Mouse (Mus musculus) forebrain, embryonic 13.5 days (tissue): ENCODE measurements around the gene Usp53. TPM values are rescaled to one million over a fixed set of nuclear protein-coding genes. Genes with fewer than 3 reads are reported as not detected.

Experiments
- ATAC-seq: fragments of 200-750 bp; cut with Nextera tagmentation; 2 replicates; pipeline ENCODE4 v1.8.0; 2017
- H3K27ac ChIP-seq: fragments of 300-500 bp; sonication (generic); 2 replicates; pipeline ENCODE4 v1.5.1; 2015; ENCODE audit warnings: inconsistent platforms, mild to moderate bottlenecking, moderate library complexity
- H3K27me3 ChIP-seq: fragments of 300-500 bp; sonication (generic); 2 replicates; pipeline ENCODE4 v1.6.1; 2015; ENCODE audit warnings: mild to moderate bottlenecking, inconsistent platforms
- H3K36me3 ChIP-seq: fragments of 300-500 bp; sonication (generic); 2 replicates; pipeline ENCODE4 v1.6.1; 2015; ENCODE audit warnings: mild to moderate bottlenecking, inconsistent platforms; ENCODE audit not compliant: poor library complexity, severe bottlenecking
- H3K4me1 ChIP-seq: fragments of 300-500 bp; sonication (generic); 2 replicates; pipeline ENCODE4 v1.6.1; 2015; ENCODE audit warnings: inconsistent platforms
- H3K4me2 ChIP-seq: fragments of 300-500 bp; sonication (generic); 2 replicates; pipeline ENCODE4 v1.6.1; 2015; ENCODE audit warnings: inconsistent platforms, mild to moderate bottlenecking, moderate library complexity
- H3K4me3 ChIP-seq: fragments of 300-500 bp; sonication (generic); 2 replicates; pipeline ENCODE4 v1.5.1; 2015; ENCODE audit warnings: mild to moderate bottlenecking, inconsistent platforms
- H3K9ac ChIP-seq: fragments of 300-500 bp; sonication (generic); 2 replicates; pipeline ENCODE4 v1.6.1; 2015; ENCODE audit warnings: mild to moderate bottlenecking, inconsistent platforms
- H3K9me3 ChIP-seq: fragments of 300-500 bp; sonication (generic); replicated peaks from 2 replicates; pipeline ENCODE4 v1.6.1; 2016; ENCODE audit warnings: inconsistent platforms
- WGBS: fragments of 180-500 bp; shearing (Covaris S2); methylation state at CpG from one replicate; pipeline ENCODE4 v1.1.7; 2015; 5-methylcytosine and 5-hydroxymethylcytosine counted together
- polyA plus RNA-seq: library from polyadenylated mRNA; unstranded; fragments of >200 nt; fragmentation: Nextera tagmentation; extraction: Ambion mirVana; gene quantifications from 2 replicates; pipeline ENCODE4 v1.2.1, GENCODE M21; 2015

The Usp53 gene
- polyA plus RNA-seq, result 5.3 and 5.4 TPM in 2 replicates

DNA sequence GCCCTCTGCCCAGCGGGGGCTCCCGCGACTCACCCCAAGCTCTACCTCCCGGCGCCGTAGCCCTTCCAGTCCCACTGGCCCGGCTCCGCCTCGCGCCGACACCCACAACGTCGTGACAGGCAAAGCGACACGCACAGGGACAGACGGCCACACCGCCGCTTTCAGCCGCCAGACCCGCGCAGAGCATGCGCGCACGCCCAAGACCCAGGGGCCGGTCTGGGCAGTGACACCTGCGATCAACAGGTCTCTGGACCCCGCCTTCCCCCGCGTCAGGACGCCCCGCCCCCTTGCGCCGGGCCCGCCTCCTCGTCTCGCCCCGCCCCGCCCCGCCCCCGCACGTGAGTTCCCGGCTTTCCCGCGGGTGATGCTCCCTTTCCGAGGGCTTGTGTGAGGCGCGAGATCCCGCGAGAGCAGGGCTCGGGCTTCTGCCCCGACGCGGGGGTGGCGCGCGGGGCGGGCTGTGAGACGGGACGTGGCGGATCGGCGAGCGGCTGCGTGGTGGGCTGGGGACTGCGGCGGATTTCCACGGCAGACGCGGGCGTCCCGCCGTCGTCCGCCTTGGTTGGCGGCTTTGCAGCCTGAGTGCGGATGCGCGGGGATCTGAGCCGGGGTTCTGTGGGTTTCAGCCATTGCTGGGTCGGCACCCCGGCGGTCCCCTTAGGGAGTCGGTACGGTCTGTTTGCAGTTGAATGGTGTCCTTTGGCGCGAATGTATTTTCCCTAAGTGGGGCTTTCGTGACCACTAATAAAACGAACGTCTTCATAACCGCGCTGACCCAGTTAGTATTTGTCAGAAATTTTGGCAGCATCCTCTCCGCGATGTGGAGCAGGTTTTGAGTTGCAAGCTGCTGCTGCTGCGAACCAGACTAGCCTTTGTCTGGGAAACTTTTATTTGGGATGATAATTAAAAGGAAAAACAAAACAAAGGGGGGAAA, at the start of gene Usp53:
Gene Usp53, minus strand, starts transcription at position 262 of the 934 bp plus-strand sequence.
- Histone ChIP-seq H3K9ac (peak within 1 kb of the TSS; percentile 88), H3K4me2 (peak within 1 kb of the TSS; percentile 75), H3K36me3 (no peaks in the 10 kb centered on the region), H3K4me3 (peak within 1 kb of the TSS; percentile 65), H3K4me1 (peaks cover 10% of the 10 kb centered on the region; the same call in 1 of the 2 replicates), H3K27ac (peak within 1 kb of the TSS; percentile 89), H3K27me3 (no peaks in the 10 kb centered on the region), H3K9me3 (no peaks in the 10 kb centered on the region)
- WGBS, result 0% methylated on average over 68 of the region's 94 CpGs
- peak; percentile 98 for ATAC-seq

GRCm38 (mm10) chr3:123033804-123034203, 49.5 kb upstream of the Usp53 start:
- Histone ChIP-seq H3K9me3 (no peaks in the 10 kb centered on the region), H3K9ac (no peak overlapping the region), H3K4me2 (no peak overlapping the region), H3K36me3 (no peaks in the 10 kb centered on the region), H3K27me3 (no peaks in the 10 kb centered on the region), H3K4me1 (no peaks in the 10 kb centered on the region), H3K4me3 (no peak overlapping the region), H3K27ac (no peak overlapping the region)
- no peak for ATAC-seq
- 71% methylated on average over 8 of the region's 8 CpGs for WGBS

DNA sequence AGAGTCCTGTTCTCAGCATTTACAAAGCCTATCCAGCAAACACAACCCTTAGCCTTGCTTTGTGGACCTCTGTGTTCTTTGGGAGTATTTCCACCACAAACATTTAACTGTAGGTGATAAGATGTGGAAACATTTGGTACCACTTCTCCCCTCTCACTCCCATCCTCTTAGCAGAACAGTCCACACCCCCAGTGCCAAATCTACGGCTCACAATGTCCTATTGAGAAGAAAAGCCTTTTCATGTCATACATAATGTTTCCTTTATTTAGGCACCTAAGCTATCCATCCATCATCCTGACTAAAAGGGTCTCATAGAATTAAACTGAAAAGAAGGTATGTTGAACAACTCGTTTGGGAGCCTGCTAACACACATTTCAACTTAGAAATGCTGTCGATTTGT, 41.3 kb upstream of the Usp53 start:
- no peak for ATAC-seq
- H3K4me2 ChIP-seq, result no peak overlapping the region
- no peak overlapping the region for H3K4me3 ChIP-seq
- H3K4me1 ChIP-seq, result no peaks in the 10 kb centered on the region
- no peaks in the 10 kb centered on the region for H3K9me3 ChIP-seq
- H3K27me3 ChIP-seq, result no peaks in the 10 kb centered on the region
- no peaks in the 10 kb centered on the region for H3K36me3 ChIP-seq
- 37% methylated on average over 3 of the region's 3 CpGs for WGBS
- H3K9ac ChIP-seq, result no peak overlapping the region
- H3K27ac ChIP-seq, result no peak overlapping the region

- Histone ChIP-seq H3K4me3 (no peak overlapping the region), H3K4me2 (no peak overlapping the region), H3K9ac (no peak overlapping the region), H3K27ac (no peak overlapping the region), H3K9me3 (no peaks in the 10 kb centered on the region), H3K27me3 (no peaks in the 10 kb centered on the region), H3K36me3 (no peaks in the 10 kb centered on the region), H3K4me1 (no peaks in the 10 kb centered on the region)
- 87% methylated on average over 9 of the region's 9 CpGs for WGBS
- no peak for ATAC-seq
Measured at GRCm38 (mm10) chr3:123024496-123025234, 40.4 kb upstream of the Usp53 start.

- H3K27ac ChIP-seq, result no peak overlapping the region
- H3K4me1 ChIP-seq, result no peaks in the 10 kb centered on the region
- 89% methylated on average over 2 of the region's 2 CpGs for WGBS
- H3K9ac ChIP-seq, result no peak overlapping the region
- no peaks in the 10 kb centered on the region for H3K9me3 ChIP-seq
- ATAC-seq, result no peak
- no peak overlapping the region for H3K4me3 ChIP-seq
- H3K36me3 ChIP-seq, result no peaks in the 10 kb centered on the region
- H3K4me2 ChIP-seq, result no peak overlapping the region
- H3K27me3 ChIP-seq, result no peaks in the 10 kb centered on the region
Measured at GRCm38 (mm10) chr3:123018792-123019191, 34.5 kb upstream of the Usp53 start.

GRCm38 (mm10) chr3:123013476-123013875, 29.2 kb upstream of the Usp53 start:
- ATAC-seq, result no peak
- no peaks in the 10 kb centered on the region for H3K9me3 ChIP-seq
- H3K27ac ChIP-seq, result no peak overlapping the region
- H3K27me3 ChIP-seq, result no peaks in the 10 kb centered on the region
- no peak overlapping the region for H3K4me3 ChIP-seq
- H3K36me3 ChIP-seq, result no peaks in the 10 kb centered on the region
- WGBS, result 88% methylated on average over 14 of the region's 14 CpGs
- no peak overlapping the region for H3K9ac ChIP-seq
- H3K4me1 ChIP-seq, result no peaks in the 10 kb centered on the region
- no peak overlapping the region for H3K4me2 ChIP-seq

GRCm38 (mm10) chr3:123009417-123009816, 25.1 kb upstream of the Usp53 start:
- Histone ChIP-seq H3K9me3 (no peaks in the 10 kb centered on the region), H3K9ac (no peak overlapping the region), H3K27me3 (no peaks in the 10 kb centered on the region), H3K4me3 (no peak overlapping the region), H3K4me2 (no peak overlapping the region), H3K4me1 (no peaks in the 10 kb centered on the region), H3K36me3 (no peaks in the 10 kb centered on the region), H3K27ac (no peak overlapping the region)
- ATAC-seq, result no peak
- WGBS, result 55% methylated on average over 6 of the region's 6 CpGs

DNA sequence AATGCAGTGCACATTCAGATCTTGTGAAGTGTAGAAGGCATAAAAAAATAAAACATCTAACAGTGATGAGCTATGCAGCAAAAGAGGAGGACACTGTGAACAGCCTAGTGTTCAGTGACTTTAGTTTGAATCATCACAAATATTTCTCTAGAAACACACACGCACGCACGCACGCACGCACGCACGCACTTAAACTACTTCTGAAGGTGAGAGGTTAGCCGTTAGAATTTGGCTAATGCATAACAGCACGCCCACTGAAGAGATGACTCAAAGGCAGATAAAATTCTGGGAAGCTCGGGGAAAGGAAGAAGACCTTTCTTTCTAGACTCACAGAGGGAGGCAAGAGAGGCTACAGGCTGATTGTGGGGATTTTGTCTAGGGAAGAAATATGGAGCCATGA, 23.1 kb upstream of the Usp53 start:
- H3K36me3 ChIP-seq, result no peaks in the 10 kb centered on the region
- no peak overlapping the region for H3K9ac ChIP-seq
- WGBS, result 89% methylated on average over 10 of the region's 10 CpGs
- no peak overlapping the region for H3K4me2 ChIP-seq
- H3K9me3 ChIP-seq, result no peaks in the 10 kb centered on the region
- H3K27me3 ChIP-seq, result no peaks in the 10 kb centered on the region
- no peak overlapping the region for H3K4me3 ChIP-seq
- no peak overlapping the region for H3K27ac ChIP-seq
- ATAC-seq, result no peak
- no peaks in the 10 kb centered on the region for H3K4me1 ChIP-seq

DNA sequence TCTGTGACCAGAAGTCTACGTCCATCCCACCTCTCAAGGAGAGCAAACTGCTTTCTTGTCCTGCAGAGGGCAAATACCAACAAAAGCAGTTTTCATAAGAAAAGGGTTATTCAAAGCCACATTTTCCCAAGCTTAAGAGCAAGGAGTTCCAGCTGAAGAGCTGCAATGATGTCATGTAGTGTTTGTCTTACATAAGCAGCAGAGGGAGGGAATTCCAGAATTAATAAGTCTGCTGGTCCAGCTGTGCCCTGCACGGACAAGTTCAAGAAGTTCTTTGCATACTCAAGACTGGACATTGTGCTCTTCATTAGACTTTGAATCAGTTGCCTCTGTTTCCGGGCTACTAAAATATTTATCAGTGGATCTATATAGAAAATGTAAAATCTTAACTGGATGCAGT, 16.7 kb upstream of the Usp53 start:
- no peak for ATAC-seq
- Histone ChIP-seq H3K9ac (no peak overlapping the region), H3K27me3 (no peaks in the 10 kb centered on the region), H3K4me2 (no peak overlapping the region), H3K36me3 (no peaks in the 10 kb centered on the region), H3K27ac (no peak overlapping the region), H3K9me3 (0 out of 2 replicates have a peak, but pooled peaks cover 4% of the 10 kb centered on the region), H3K4me1 (no peaks in the 10 kb centered on the region), H3K4me3 (no peak overlapping the region)
- WGBS, result 55% methylated on average over 3 of the region's 3 CpGs

DNA sequence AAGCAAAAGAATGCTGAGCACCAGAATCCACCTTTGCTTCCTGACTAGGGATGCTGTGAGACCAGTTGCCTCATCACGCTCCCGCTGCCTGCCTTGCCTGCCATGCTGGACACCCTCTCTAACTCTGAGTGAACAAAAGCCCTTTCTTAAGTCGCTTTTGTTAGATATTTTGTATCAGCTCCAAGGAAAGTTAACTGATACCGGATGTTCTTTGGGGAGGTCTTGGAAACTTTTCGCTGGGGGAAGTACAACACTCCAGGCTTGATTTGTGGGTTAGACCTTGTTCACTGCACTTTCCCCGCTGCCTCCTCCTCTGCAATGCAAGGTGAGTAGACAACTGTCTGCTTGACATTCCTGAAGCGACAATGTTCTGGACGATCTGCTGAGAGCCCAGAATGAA, 14.2 kb upstream of the Usp53 start:
- H3K9ac ChIP-seq, result no peak overlapping the region
- H3K4me3 ChIP-seq, result no peak overlapping the region
- no peaks in the 10 kb centered on the region for H3K4me1 ChIP-seq
- H3K4me2 ChIP-seq, result no peak overlapping the region
- H3K27me3 ChIP-seq, result no peaks in the 10 kb centered on the region
- no peak for ATAC-seq
- H3K36me3 ChIP-seq, result no peaks in the 10 kb centered on the region
- H3K9me3 ChIP-seq, result 0 out of 2 replicates have a peak, but pooled peaks cover 4% of the 10 kb centered on the region
- no peak overlapping the region for H3K27ac ChIP-seq
- WGBS, result 73% methylated on average over 8 of the region's 8 CpGs

- H3K4me2 ChIP-seq, result no peak overlapping the region
- no peak overlapping the region for H3K4me3 ChIP-seq
- H3K27me3 ChIP-seq, result no peaks in the 10 kb centered on the region
- WGBS, result 82% methylated on average over 1 of the region's 1 CpGs
- H3K36me3 ChIP-seq, result no peaks in the 10 kb centered on the region
- ATAC-seq, result no peak
- no peaks in the 10 kb centered on the region for H3K4me1 ChIP-seq
- H3K9me3 ChIP-seq, result 0 out of 2 replicates have a peak, but pooled peaks cover 4% of the 10 kb centered on the region
- no peak overlapping the region for H3K9ac ChIP-seq
- no peak overlapping the region for H3K27ac ChIP-seq
Measured at GRCm38 (mm10) chr3:122996968-122997367, 12.7 kb upstream of the Usp53 start.

DNA sequence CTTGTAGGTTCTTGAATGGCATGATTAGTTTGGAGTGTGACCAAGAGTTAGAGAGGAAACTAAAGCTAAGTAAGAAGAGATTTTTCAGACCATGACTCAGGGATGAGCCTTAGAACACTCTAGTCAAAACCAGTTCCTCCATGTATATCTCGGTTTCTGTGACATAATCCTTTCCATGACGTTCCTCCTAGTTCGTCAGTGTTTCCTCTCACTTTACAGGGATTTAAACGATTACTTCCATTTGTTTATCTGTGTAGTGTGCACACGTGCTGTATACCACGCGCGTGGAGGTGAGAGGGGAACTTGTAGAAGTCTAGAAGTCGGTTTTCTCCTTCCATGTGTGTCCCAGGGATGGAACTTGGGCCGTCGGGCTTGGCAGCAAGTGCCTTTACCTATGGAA, 2.6 kb upstream of the Usp53 start:
- H3K27ac ChIP-seq, result no peak overlapping the region
- H3K4me2 ChIP-seq, result no peak overlapping the region
- 92% methylated on average over 11 of the region's 11 CpGs for WGBS
- no peak overlapping the region for H3K4me3 ChIP-seq
- no peaks in the 10 kb centered on the region for H3K9me3 ChIP-seq
- H3K9ac ChIP-seq, result no peak overlapping the region
- no peaks in the 10 kb centered on the region for H3K27me3 ChIP-seq
- no peaks in the 10 kb centered on the region for H3K36me3 ChIP-seq
- H3K4me1 ChIP-seq, result peaks cover 10% of the 10 kb centered on the region; the same call in 1 of the 2 replicates
- no peak for ATAC-seq
